Mouse (Mus musculus): ENCODE measurements around the gene Pon3. TPM values are rescaled to one million over a fixed set of nuclear protein-coding genes. Genes with fewer than 3 reads are reported as not detected.
A peak's percentile ranks its signal among the peaks of the same experiment; 100 is the strongest.

The Pon3 gene
- polyA plus RNA-seq (2016; fragmentation: Nextera tagmentation; extraction: Ambion mirVana) = 5.7 and 7.9 TPM in 2 replicates

DNA sequence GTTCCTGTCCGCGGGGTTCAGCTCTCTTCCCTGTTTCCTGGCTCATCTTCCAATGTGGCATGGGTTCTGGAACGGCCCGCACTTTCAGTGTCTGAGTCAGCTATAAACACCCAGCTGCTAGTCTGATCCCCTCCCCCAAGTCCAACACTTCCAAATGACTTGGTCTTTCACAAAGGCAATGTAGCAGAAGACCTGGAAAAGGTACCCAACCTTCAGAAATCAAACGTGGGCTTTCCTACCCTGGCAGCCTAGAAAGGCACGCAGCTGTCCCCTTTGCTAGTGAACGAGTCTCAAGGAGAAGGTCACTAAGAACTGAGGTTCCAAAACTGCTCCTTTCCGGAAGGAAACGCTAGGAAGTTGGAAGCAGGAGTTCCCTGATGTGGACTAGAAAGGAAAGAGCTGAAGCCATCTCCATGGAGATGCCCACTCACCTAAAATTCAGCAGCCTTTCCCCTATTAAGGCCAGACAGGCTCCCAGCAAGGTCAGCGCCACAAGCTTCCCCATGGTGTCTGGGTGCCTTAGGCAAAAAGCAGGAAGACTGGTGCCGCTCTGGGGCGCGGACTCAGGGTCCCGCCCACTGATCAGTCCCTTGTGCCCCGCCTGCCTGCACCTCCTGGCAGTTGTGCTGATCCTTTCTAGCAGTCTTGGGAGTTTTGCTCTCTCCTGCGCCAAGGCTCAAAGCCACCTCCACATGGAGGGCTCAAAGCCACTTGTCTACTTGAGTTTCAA lies at the start of gene Pon3:
TSS of gene Pon3 (minus strand) at position 565 of the 730 bp plus-strand sequence.
- DNase-seq (ENCODE audit: low spot score) = peak; percentile 70
- peaks cover 16% of the 10 kb centered on the region for H3K4me1 ChIP-seq
- H3K27me3 ChIP-seq (ENCODE audit: low read depth, poor library complexity, severe bottlenecking) = no peaks in the 10 kb centered on the region
- WGBS = 5% methylated on average over 16 of the region's 16 CpGs
- peak within 1 kb of the TSS; percentile 52 for H3K4me3 ChIP-seq
- no peaks in the 10 kb centered on the region for H3K9me3 ChIP-seq (replicated peaks)
- H3K27ac ChIP-seq = peak within 1 kb of the TSS; percentile 84
- H3K36me3 ChIP-seq = no peaks in the 10 kb centered on the region

DNA sequence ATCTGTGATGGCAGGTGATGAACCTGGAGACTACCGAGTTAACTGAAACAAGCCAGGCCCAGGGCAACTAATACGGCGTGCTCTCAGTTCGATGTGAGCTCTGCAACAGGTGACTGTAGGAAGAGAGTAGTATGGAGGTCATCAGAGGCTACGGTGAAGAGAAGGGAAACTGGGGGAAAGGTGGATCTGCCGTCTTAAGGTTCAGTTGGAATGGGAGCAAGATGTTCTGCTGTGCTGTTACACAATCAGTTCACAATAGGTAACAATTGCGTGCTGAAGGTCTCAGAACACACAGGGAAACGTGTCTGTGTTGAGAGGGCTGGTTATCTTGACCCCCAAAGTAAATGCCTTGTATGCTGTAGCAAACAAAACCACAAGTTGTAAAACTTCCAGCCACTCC lies 48.9 kb upstream of the Pon3 start:
- no peak overlapping the region for H3K27ac ChIP-seq
- DNase-seq (ENCODE audit: low spot score) = no peak
- no peak overlapping the region for H3K4me3 ChIP-seq
- H3K27me3 ChIP-seq (ENCODE audit: low read depth, poor library complexity, severe bottlenecking) = no peaks in the 10 kb centered on the region
- no peaks in the 10 kb centered on the region for H3K4me1 ChIP-seq
- WGBS = 86% methylated on average over 8 of the region's 8 CpGs
- H3K36me3 ChIP-seq = no peaks in the 10 kb centered on the region
- no peaks in the 10 kb centered on the region for H3K9me3 ChIP-seq (replicated peaks)

GRCm38 (mm10) chr6:5300629-5301028 lies 44.5 kb upstream of the Pon3 start:
- no peak overlapping the region for H3K27ac ChIP-seq
- H3K9me3 ChIP-seq (replicated peaks) = no peaks in the 10 kb centered on the region
- peaks cover 5% of the 10 kb centered on the region; the same call in 1 of the 2 replicates for H3K4me1 ChIP-seq
- no peak overlapping the region for H3K4me3 ChIP-seq
- no peaks in the 10 kb centered on the region for H3K27me3 ChIP-seq (ENCODE audit: low read depth, poor library complexity, severe bottlenecking)
- H3K36me3 ChIP-seq = no peaks in the 10 kb centered on the region
- no peak for DNase-seq (ENCODE audit: low spot score)
- 94% methylated on average over 8 of the region's 8 CpGs for WGBS

GRCm38 (mm10) chr6:5299561-5299960 lies 43.5 kb upstream of the Pon3 start:
- DNase-seq (ENCODE audit: low spot score) = no peak
- no peaks in the 10 kb centered on the region for H3K36me3 ChIP-seq
- H3K9me3 ChIP-seq (replicated peaks) = no peaks in the 10 kb centered on the region
- WGBS = 72% methylated on average over 5 of the region's 5 CpGs
- H3K27ac ChIP-seq = no peak overlapping the region
- no peak overlapping the region for H3K4me3 ChIP-seq
- H3K27me3 ChIP-seq (ENCODE audit: low read depth, poor library complexity, severe bottlenecking) = no peaks in the 10 kb centered on the region
- H3K4me1 ChIP-seq = peaks cover 5% of the 10 kb centered on the region; the same call in 1 of the 2 replicates

GRCm38 (mm10) chr6:5298092-5298554 lies 42.0 kb upstream of the Pon3 start, which contains the start of gene Pon2:
Pon2 (minus strand) TSS chr6:5298455.
- Histone ChIP-seq H3K36me3 (no peaks in the 10 kb centered on the region), H3K4me1 (peaks cover 5% of the 10 kb centered on the region; the same call in 1 of the 2 replicates), H3K27ac (peak within 1 kb of the TSS; percentile 96), H3K27me3 (ENCODE audit: low read depth, poor library complexity, severe bottlenecking) (no peaks in the 10 kb centered on the region), H3K4me3 (peak within 1 kb of the TSS; percentile 82), H3K9me3 (replicated peaks) (no peaks in the 10 kb centered on the region)
- DNase-seq (ENCODE audit: low spot score) = peak; percentile 86
- WGBS = under 1% methylated on average over 47 of the region's 47 CpGs

GRCm38 (mm10) chr6:5297321-5298091 lies 41.4 kb upstream of the Pon3 start:
- Histone ChIP-seq H3K27ac (peak overlapping the region; percentile 96), H3K27me3 (ENCODE audit: low read depth, poor library complexity, severe bottlenecking) (no peaks in the 10 kb centered on the region), H3K4me1 (peaks cover 5% of the 10 kb centered on the region; the same call in 1 of the 2 replicates), H3K36me3 (no peaks in the 10 kb centered on the region), H3K9me3 (replicated peaks) (no peaks in the 10 kb centered on the region), H3K4me3 (peak overlapping the region; percentile 82)
- 6% methylated on average over 25 of the region's 25 CpGs for WGBS
- DNase-seq (ENCODE audit: low spot score) = peak; percentile 56

DNA sequence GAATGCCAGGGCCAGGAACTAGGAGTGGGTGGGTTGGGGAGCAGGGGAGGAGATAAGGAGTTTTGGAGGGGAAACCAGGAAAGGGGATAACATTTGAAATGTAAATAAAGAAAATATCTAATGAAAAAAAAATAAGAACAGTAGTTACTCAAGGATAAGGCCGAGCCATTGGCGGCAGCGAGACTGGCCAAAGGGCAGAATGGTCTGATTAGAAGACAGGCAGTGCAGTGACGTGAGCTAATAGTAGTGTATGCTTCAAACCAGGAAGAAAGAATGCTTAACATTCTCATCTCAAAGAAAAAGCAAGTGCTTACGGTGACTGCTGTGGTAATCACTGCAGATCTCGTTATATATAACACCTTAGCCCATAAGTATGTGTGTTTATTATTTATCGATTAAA lies 40.0 kb upstream of the Pon3 start:
- H3K27me3 ChIP-seq (ENCODE audit: low read depth, poor library complexity, severe bottlenecking) = no peaks in the 10 kb centered on the region

GRCm38 (mm10) chr6:5294659-5295449 lies 38.8 kb upstream of the Pon3 start:
- no peak for DNase-seq (ENCODE audit: low spot score)
- no peak overlapping the region for H3K4me3 ChIP-seq
- peaks cover 5% of the 10 kb centered on the region; the same call in 1 of the 2 replicates for H3K4me1 ChIP-seq
- H3K27ac ChIP-seq = no peak overlapping the region
- H3K36me3 ChIP-seq = no peaks in the 10 kb centered on the region
- H3K9me3 ChIP-seq (replicated peaks) = no peaks in the 10 kb centered on the region
- 93% methylated on average over 16 of the region's 16 CpGs for WGBS
- H3K27me3 ChIP-seq (ENCODE audit: low read depth, poor library complexity, severe bottlenecking) = no peaks in the 10 kb centered on the region

More for the DNA sequence above, 40.0 kb upstream of the Pon3 start:
- Histone ChIP-seq H3K27ac (no peak overlapping the region), H3K9me3 (replicated peaks) (no peaks in the 10 kb centered on the region), H3K36me3 (no peaks in the 10 kb centered on the region), H3K4me3 (no peak overlapping the region), H3K4me1 (peaks cover 5% of the 10 kb centered on the region; the same call in 1 of the 2 replicates)
- no peak for DNase-seq (ENCODE audit: low spot score)
- 93% methylated on average over 7 of the region's 7 CpGs for WGBS

GRCm38 (mm10) chr6:5292841-5293240 lies 36.8 kb upstream of the Pon3 start:
- 84% methylated on average over 5 of the region's 5 CpGs for WGBS
- no peak for DNase-seq (ENCODE audit: low spot score)
- no peaks in the 10 kb centered on the region for H3K9me3 ChIP-seq (replicated peaks)
- 0 out of 2 replicates have a peak, but pooled peaks cover 3% of the 10 kb centered on the region for H3K36me3 ChIP-seq
- peaks cover 5% of the 10 kb centered on the region for H3K4me1 ChIP-seq
- no peaks in the 10 kb centered on the region for H3K27me3 ChIP-seq (ENCODE audit: low read depth, poor library complexity, severe bottlenecking)
- no peak overlapping the region for H3K27ac ChIP-seq
- no peak overlapping the region for H3K4me3 ChIP-seq

DNA sequence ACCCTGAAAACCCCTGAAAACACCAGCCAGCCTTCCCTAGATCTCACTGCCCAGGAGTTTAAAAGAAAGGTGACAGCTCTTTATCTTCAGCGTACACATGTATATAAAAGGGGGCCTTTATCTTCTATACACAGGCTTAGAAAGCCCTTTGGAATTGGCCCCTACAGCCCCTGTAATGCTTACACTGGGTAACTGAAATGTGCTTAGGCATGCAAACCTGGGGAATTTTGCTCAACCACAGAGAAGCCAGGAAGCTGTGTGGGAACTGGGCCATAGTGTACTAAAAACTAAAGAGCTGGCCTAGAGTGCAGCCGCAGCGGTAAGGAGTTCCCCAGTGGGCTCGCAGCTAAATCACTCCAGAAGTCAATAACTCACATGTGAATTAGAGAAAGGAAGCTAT lies 35.4 kb upstream of the Pon3 start:
- DNase-seq (ENCODE audit: low spot score) = no peak
- no peak overlapping the region for H3K27ac ChIP-seq
- no peaks in the 10 kb centered on the region; the same call in 1 of the 2 replicates for H3K4me1 ChIP-seq
- no peaks in the 10 kb centered on the region for H3K27me3 ChIP-seq (ENCODE audit: low read depth, poor library complexity, severe bottlenecking)
- H3K4me3 ChIP-seq = no peak overlapping the region
- H3K9me3 ChIP-seq (replicated peaks) = no peaks in the 10 kb centered on the region
- 89% methylated on average over 4 of the region's 4 CpGs for WGBS
- H3K36me3 ChIP-seq = 0 out of 2 replicates have a peak, but pooled peaks cover 3% of the 10 kb centered on the region

- H3K9me3 ChIP-seq (replicated peaks) = no peaks in the 10 kb centered on the region
- H3K27ac ChIP-seq = 0 out of 2 replicates have a peak overlapping the region, but pooled peaks have one; percentile 10
- no peak for DNase-seq (ENCODE audit: low spot score)
- no peaks in the 10 kb centered on the region for H3K27me3 ChIP-seq (ENCODE audit: low read depth, poor library complexity, severe bottlenecking)
- H3K4me3 ChIP-seq = no peak overlapping the region
- 0 out of 2 replicates have a peak, but pooled peaks cover 6% of the 10 kb centered on the region for H3K36me3 ChIP-seq
- 81% methylated on average over 5 of the region's 5 CpGs for WGBS
- no peaks in the 10 kb centered on the region; the same call in 1 of the 2 replicates for H3K4me1 ChIP-seq
Measured at GRCm38 (mm10) chr6:5287919-5288318, 31.8 kb upstream of the Pon3 start.

DNA sequence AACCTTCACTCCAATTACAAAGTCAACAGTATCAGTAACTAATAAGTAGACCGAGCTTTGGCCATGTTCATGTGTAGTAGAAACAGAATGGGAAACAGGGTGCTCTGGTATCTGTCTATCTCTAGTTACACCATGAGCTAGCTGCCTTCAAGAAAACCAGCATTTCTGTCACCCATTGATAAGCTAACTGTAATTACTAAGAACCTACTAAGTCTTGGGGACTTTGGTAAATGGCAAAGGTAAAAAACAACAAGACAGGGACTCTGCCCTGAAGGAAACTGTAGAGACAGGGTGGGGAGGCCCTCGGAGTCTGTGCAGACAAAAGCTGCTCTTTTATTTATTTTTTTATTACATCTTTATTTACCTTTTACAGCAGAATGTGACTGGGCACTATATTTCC lies 31.3 kb upstream of the Pon3 start:
- Histone ChIP-seq H3K27me3 (ENCODE audit: low read depth, poor library complexity, severe bottlenecking) (no peaks in the 10 kb centered on the region), H3K27ac (no peak overlapping the region), H3K4me3 (no peak overlapping the region), H3K4me1 (no peaks in the 10 kb centered on the region; the same call in 1 of the 2 replicates), H3K36me3 (0 out of 2 replicates have a peak, but pooled peaks cover 7% of the 10 kb centered on the region), H3K9me3 (replicated peaks) (no peaks in the 10 kb centered on the region)
- WGBS = 89% methylated on average over 2 of the region's 2 CpGs
- DNase-seq (ENCODE audit: low spot score) = no peak

All from limb, embryonic 10.5 days (tissue).